Mouse (Mus musculus) forebrain, embryonic 10.5 days (tissue): ENCODE measurements around the gene Ccl27a. TPM values are rescaled to one million over a fixed set of nuclear protein-coding genes. Genes with fewer than 3 reads are reported as not detected.
"Not testable (repeated sequence)": the region's sequence is repeated elsewhere in the genome, so short reads cannot be mapped to it uniquely, and the experiment has no call there.

Experiments used
- DNase-seq: peaks from one replicate; pipeline ENCODE4 v3.0.0-alpha.2; 2017; ENCODE audit warnings: low spot score; ENCODE audit errors: extremely low spot score
- H3K27ac ChIP-seq: fragments of 300-500 bp; sonication (generic); 2 replicates; pipeline ENCODE4 v1.5.1; 2016; ENCODE audit warnings: mild to moderate bottlenecking
- H3K27me3 ChIP-seq: fragments of 300-500 bp; sonication (generic); 2 replicates; pipeline ENCODE4 v1.6.1; 2016; ENCODE audit warnings: mild to moderate bottlenecking; ENCODE audit not compliant: poor library complexity, severe bottlenecking
- H3K36me3 ChIP-seq: fragments of 300-500 bp; sonication (generic); replicated peaks from 2 replicates; pipeline ENCODE4 v1.6.1; 2016; ENCODE audit warnings: mild to moderate bottlenecking, moderate library complexity
- H3K4me1 ChIP-seq: fragments of 300-500 bp; sonication (generic); 2 replicates; pipeline ENCODE4 v1.6.1; 2016
- H3K4me3 ChIP-seq: fragments of 300-500 bp; sonication (generic); 2 replicates; pipeline ENCODE4 v1.5.1; 2016; ENCODE audit warnings: mild to moderate bottlenecking, moderate library complexity
- H3K9me3 ChIP-seq: fragments of 300-500 bp; sonication (generic); 2 replicates; pipeline ENCODE4 v1.6.1; 2016; ENCODE audit warnings: mild to moderate bottlenecking, moderate library complexity
- WGBS: fragments of 180-500 bp; shearing (Covaris S2); methylation state at CpG from one replicate; pipeline ENCODE4 v1.1.7; 2016; 5-methylcytosine and 5-hydroxymethylcytosine counted together
- polyA plus RNA-seq: library from polyadenylated mRNA; unstranded; fragments of >200 nt; fragmentation: Nextera tagmentation; extraction: Ambion mirVana; gene quantifications from 2 replicates; pipeline ENCODE4 v1.2.1, GENCODE M21; 2016

Ccl27a gene
- 45.5 and 50.9 TPM in 2 replicates for polyA plus RNA-seq

DNA sequence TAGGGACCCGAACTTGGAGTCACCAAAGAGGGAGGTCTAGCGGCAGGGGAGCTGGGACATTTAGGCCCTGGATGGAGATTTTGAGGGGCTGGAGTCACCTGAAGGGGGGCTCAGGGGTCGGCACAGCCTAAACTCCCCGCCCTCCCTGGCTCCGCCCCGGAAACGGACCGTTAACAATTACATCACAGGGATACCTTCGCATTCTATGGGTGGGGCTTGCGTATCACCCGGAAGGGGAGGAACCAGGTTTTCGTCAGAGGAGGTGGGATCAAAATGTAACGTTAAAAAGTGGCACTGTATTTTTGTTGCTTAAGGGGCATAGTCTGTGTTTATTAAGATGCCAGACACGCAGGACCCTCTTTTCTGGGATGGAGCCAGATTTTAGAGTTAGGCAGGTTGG lies at the start of gene Ccl27a:
Gene Ccl27a, minus strand, starts transcription at position 246 of the 400 bp plus-strand sequence.
- H3K9me3 ChIP-seq, H3K27me3 ChIP-seq, H3K36me3 ChIP-seq, H3K4me1 ChIP-seq: not testable (repeated sequence)
- under 1% methylated on average over 12 of the region's 14 CpGs for WGBS
- H3K4me3 ChIP-seq = peak within 1 kb of the TSS; percentile 55
- peak; percentile 81 for DNase-seq
- peak within 1 kb of the TSS; percentile 76 for H3K27ac ChIP-seq

DNA sequence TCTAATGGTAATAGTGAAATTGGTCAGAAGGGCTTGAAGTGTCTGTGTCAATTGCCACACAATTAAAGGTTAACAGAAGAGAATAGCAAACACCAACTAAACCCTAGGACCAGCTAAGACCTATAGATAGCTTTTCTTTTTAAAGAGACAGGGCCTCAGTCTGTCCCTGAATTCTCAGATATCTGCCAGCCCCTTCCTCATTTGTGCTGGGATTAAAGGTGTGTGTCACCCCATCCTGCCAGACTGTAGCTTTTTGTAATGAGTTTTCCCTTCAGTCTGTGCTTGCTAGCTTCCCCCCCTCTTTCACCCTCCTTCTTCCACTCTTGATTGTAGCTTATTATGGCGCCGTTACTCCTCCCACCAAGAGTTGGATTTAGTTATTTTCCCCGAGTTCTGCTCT lies 9.2 kb upstream of the Ccl27a start:
- H3K9me3 ChIP-seq, H3K27me3 ChIP-seq, H3K4me3 ChIP-seq, DNase-seq, H3K36me3 ChIP-seq, H3K27ac ChIP-seq: not testable (repeated sequence)
- H3K4me1 ChIP-seq = peaks cover 19% of the 10 kb centered on the region
- 33% methylated on average over 3 of the region's 3 CpGs for WGBS

DNA sequence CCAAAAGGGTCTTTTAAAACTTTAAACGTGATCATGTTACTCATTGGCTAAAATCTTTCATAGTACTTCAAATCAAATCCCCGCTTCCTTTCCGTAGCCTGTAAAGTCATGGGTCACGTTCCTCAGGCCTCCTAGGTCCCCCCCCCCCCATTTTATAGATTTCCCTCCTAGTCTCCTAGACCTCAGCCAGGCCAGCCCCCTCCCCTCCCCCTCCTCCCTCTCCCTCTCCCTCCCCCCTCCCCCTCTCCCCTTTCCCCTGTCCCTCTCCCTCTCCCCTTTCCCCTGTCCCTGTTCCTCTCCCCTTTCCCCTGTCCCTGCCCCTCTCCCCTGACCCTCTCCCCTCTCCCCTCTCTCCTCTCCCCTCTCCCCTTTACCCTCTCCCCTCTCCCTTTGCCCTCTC lies 8.7 kb upstream of the Ccl27a start:
- H3K27me3 ChIP-seq, H3K4me3 ChIP-seq, H3K36me3 ChIP-seq, DNase-seq, H3K27ac ChIP-seq, H3K9me3 ChIP-seq: not testable (repeated sequence)
- WGBS = 18% methylated on average over 4 of the region's 4 CpGs
- peaks cover 19% of the 10 kb centered on the region for H3K4me1 ChIP-seq

DNA sequence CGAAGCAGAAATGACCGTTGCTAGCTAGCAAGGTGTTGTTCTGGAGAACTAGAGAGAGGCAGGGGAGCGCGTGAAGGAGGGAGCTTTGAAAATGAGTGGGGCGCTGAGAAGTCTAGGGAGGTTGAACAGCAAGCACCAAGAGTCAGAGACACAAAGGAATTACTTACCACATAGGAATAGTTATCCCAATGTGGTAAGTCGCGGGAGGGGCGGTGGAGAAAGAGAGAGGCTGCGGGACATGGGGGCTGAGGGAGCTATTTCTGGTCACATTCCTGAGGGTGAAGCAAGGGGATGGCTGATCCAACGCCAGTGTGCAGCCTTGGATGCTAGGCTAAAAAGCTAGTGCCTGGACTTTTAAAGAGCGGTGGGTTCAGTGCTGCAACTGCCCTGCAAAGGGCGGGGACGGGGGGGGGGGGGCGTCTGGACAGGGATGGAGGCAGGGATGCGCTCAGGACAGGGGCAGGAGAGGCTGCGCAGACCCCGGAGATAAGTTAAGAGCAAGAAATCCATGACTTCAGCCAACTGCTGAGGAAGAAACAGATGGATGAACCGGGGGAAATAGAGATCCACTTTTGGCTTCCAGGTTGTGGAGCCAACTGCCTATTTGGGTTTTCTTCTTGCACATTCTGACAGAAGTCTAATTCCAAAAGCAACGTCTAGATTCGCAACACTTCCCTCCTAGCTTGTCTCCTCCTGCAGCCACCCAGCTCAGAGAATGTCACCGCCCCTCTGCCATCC lies 7.9 kb upstream of the Ccl27a start:
- not testable (repeated sequence) for H3K4me3 ChIP-seq, H3K27me3 ChIP-seq, H3K9me3 ChIP-seq, DNase-seq, H3K36me3 ChIP-seq
- peaks cover 19% of the 10 kb centered on the region for H3K4me1 ChIP-seq
- WGBS = 14% methylated on average over 20 of the region's 21 CpGs
- H3K27ac ChIP-seq = peak overlapping the region; percentile 44; the same call in 1 of the 2 replicates

DNA sequence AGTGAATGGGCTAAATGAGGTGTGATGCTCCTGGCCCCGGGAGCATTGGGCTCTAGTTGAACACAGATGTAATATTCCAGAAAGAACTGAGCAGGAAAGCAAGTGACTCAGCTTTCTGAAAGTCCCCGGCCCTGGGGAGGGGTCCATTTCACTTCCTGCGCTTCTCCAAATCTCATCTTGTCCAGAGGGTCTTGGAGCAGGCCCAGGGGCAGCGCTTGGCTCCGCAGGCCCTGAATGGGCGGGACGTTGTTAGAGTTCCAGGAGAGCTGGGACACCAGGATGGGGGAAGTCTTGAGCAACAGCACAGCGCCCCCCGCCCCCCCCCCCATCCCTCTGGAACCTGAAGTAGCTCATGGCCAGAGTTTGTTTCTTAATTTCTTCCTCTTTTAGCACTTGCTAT lies 7.2 kb upstream of the Ccl27a start:
- not testable (repeated sequence) for H3K4me3 ChIP-seq, H3K27me3 ChIP-seq, DNase-seq, H3K9me3 ChIP-seq, H3K36me3 ChIP-seq, H3K27ac ChIP-seq
- 13% methylated on average over 9 of the region's 9 CpGs for WGBS
- H3K4me1 ChIP-seq = peaks cover 19% of the 10 kb centered on the region

DNA sequence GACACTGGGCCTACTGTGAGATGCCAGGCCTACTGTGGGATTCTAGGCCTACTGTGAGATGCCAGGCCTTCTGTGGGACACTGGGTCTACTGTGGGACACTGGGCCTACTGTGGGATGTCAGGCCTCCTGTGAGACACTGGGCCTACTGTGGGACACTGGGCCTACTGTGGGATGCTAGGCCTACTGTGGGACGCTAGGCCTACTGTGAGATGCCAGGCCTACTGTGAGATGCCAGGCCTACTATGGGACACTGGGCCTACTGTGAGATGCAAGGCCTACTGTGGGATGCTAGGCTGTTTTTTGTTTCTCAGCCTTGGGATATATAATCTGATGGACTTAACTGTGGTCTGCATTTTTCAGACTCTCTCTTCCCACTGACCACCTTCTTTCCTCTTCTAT lies 1.8 kb upstream of the Ccl27a start:
- H3K27me3 ChIP-seq, H3K27ac ChIP-seq: not testable (repeated sequence)
- 95% methylated on average over 1 of the region's 1 CpGs for WGBS

DNA sequence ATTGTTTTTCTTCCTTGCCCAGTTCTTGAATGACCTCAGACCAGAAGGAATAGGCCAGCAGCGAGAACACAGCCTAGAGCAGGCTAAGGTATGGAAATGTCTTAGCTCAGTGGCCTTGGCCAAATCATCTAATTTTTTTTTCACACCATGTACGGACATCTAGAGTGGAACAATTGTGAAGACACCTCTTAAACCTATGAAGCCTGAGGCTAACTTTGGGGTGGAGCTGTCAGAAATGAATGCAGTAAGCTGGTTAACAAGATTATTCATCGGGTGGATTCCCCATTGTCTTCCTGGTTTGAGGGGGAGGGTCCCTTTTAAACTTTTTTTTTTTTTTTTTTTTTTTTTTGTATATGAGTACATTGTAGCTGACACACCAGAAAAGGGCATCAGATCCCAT lies 459 bp upstream of the Ccl27a start:
- H3K9me3 ChIP-seq, H3K27me3 ChIP-seq, H3K4me1 ChIP-seq, DNase-seq, H3K36me3 ChIP-seq: not testable (repeated sequence)
- Histone ChIP-seq H3K4me3 (peak overlapping the region; percentile 44), H3K27ac (peak overlapping the region; percentile 60; the same call in 1 of the 2 replicates)
- WGBS = 62% methylated on average over 3 of the region's 3 CpGs

More for the DNA sequence above, 1.8 kb upstream of the Ccl27a start:
- not testable (repeated sequence) for DNase-seq, H3K4me3 ChIP-seq, H3K9me3 ChIP-seq, H3K36me3 ChIP-seq, H3K4me1 ChIP-seq

DNA sequence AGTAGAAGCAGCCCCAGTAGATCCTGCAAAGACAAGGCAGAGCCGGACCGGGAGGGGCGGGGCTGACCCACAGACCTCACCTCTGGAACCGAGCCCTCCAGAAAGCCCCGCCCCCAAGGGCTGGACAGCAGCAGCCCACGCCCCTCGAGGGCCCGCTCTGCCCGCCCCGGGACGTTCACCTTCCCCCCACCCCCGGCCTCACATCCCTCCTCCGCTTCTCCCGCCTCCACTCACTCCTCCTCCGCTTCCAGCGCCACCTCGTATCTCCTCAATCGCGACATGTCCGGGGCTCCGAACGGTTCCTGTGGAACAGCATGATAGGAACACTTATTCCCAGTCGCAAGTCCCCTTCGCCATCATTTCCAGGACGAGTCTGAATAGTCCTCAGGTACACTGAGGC lies 545 bp downstream of the Ccl27a start:
- DNase-seq = peak; percentile 68
- Histone ChIP-seq H3K4me3 (peak overlapping the region; percentile 55), H3K27ac (peak overlapping the region; percentile 76)
- WGBS = 1% methylated on average over 23 of the region's 25 CpGs
- H3K9me3 ChIP-seq, H3K4me1 ChIP-seq, H3K36me3 ChIP-seq, H3K27me3 ChIP-seq: not testable (repeated sequence)

DNA sequence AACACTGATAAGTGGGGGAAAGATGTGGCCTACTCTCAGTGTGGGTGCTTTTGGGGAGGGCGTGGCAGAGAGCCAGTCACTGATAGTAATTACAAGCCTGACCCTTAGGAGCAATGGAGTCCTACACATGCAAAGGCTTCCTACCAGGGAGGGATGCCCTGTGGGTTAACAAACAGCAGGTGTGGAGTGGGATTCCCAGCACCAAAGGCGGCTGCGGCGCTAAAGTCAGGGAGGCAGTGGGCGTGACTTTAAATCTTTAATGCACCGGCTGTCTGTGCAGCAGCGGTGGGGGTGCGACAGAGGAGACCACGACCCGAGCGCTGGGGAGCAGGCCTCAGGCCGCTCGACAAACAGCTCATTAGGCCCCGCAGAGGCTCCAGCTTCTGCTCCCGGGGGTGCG lies 1.1 kb downstream of the Ccl27a start:
- not testable (repeated sequence) for H3K27me3 ChIP-seq, H3K27ac ChIP-seq, DNase-seq, H3K36me3 ChIP-seq, H3K4me1 ChIP-seq, H3K9me3 ChIP-seq
- H3K4me3 ChIP-seq = peak overlapping the region; percentile 40
- 3% methylated on average over 7 of the region's 16 CpGs for WGBS

DNA sequence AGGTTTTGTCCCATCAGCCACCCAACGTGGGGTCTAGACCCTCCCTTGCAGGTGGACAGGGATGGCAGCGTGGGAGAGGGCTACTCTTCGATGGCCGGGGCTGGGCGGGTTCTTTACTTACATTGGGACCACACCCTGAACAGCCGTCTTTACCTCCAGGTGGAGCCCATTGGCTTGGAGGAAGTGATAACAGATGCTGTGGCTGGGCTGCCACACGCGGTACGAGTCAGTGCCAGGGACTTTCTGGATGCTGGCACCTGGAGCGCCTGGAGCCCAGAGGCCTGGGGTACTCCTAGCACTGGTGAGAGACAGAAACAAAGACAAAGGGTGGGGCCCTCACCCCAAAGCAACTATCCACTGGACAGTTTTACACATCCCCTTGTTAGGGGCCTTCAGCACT lies 6.7 kb downstream of the Ccl27a start:
- Histone ChIP-seq H3K4me1 (peaks cover 11% of the 10 kb centered on the region), H3K36me3 (peaks cover 11% of the 10 kb centered on the region)
- H3K27ac ChIP-seq, DNase-seq, H3K9me3 ChIP-seq, H3K4me3 ChIP-seq, H3K27me3 ChIP-seq: not testable (repeated sequence)
- 86% methylated on average over 10 of the region's 10 CpGs for WGBS

DNA sequence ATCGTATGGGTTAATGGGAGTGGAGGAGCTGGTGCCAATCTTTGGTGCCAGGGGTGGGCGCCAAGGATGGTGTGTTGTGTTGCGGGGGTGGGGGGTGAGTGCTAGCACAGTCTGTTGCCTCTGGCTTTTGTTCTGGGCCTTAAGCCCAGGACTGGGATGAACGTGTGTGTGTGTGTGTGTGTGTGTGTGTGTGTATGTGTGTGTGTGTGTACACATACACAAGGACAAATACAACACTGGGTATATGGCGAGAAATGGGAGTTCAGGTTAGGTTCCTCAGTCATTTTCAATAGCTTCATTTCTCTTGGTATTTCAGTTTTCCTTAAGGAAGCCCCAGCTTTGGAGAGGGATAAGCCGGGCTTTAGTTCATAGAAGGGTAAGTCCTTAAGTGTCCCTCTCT lies 10.9 kb downstream of the Ccl27a start:
- 73% methylated on average over 3 of the region's 6 CpGs for WGBS
- DNase-seq, H3K27me3 ChIP-seq, H3K9me3 ChIP-seq, H3K4me3 ChIP-seq: not testable (repeated sequence)
- Histone ChIP-seq H3K4me1 (peaks cover 43% of the 10 kb centered on the region), H3K36me3 (peaks cover 18% of the 10 kb centered on the region), H3K27ac (0 out of 2 replicates have a peak overlapping the region, but pooled peaks have one; percentile 87)

DNA sequence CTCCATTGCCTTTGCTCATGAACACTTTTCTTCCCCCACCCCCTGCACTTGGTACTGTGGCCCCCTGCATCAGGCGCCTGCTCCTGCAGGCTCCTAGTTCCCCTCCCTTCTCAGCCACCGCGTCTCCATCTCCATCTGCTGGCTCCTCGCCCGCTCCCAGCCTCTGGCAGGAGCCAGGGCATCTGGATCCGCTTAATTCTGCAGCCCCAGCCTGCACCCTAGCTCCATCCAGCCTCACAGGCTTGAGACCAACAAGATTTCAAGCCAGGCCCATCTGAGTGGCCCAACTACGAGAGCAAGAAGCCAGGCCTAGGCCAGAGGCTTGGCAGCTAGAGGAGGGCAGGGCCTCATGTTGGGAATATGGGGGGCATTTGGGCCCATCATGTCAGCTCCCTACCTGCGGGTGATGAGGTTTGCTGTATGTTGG lies 11.3 kb downstream of the Ccl27a start:
- WGBS = 41% methylated on average over 8 of the region's 8 CpGs
- Histone ChIP-seq H3K4me3 (peak overlapping the region; percentile 53), H3K36me3 (peaks cover 15% of the 10 kb centered on the region), H3K27ac (peak overlapping the region; percentile 87), H3K4me1 (peaks cover 43% of the 10 kb centered on the region)
- H3K9me3 ChIP-seq, DNase-seq, H3K27me3 ChIP-seq: not testable (repeated sequence)

DNA sequence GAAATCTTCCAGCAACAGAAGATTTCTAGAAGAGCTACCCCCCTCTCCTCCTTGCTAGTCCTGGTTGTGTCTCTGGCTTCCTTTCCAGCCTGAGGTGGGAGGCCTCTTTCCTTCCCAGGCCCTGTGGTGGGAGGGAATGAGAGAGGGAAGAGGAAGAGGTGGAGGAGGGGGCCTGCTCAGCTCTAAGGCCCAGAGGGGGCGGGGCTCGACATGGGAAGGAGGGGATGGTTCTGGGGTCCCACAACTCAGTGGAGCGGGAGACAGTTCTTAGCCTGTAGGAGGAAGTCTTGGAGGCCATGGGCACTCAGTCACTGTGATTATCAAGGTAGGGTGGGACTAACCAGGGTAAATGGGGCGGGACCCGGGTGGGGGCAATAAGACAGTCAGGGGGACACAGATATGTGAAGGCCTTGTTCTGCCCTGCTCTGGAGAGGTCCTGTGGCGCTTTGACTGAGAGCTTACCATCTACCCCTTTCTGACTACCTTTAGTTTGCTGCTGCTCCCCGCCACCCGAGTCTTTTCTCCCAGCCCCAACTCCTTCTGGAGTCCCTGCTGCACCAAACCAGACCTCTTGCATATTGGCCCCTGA lies 11.9 kb downstream of the Ccl27a start:
- DNase-seq = peak; percentile 30
- Histone ChIP-seq H3K9me3 (no peaks in the 10 kb centered on the region), H3K36me3 (peaks cover 16% of the 10 kb centered on the region), H3K4me1 (peaks cover 43% of the 10 kb centered on the region), H3K4me3 (peak overlapping the region; percentile 53), H3K27ac (peak overlapping the region; percentile 87), H3K27me3 (no peaks in the 10 kb centered on the region)
- WGBS = 33% methylated on average over 8 of the region's 8 CpGs
